Comparison of ENCODE assay signal across 13 mouse cellular contexts in the genomic region with DNA sequence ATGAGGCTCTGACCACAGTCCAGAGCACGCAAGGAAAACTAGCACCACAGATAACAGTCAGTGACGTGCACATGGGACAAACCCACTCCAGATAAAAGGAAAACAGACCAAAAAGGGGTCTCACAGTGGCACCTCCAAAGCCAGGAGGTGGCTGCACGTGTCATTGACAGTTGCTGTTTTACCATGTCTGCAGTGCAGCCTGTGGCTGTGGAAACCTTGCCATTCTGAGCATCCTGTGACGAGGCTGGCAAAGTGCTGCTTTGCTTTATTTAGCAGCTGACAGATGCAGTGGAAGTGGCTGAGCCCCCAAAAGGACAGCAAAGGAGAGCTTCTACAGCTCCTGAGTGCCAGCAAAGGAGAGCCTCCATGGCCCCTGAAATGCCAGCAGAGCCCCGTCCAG.
DNase-seq lines count a peak whose midpoint lies in the region; ATAC-seq and TF ChIP-seq lines count a peak whose summit lies in the region.
"Had no signal": no experiment of that assay in that cellular context is flagged by ENCODE, and none has a peak within 500 bp of the region (broad histone marks: within the 10 kb centered on the region; RNA-seq: fewer than 3 reads in every experiment).

No protein-coding gene starts in this region.

- H3K9ac ChIP-seq in heart, postnatal 0 days (replicated peaks; ENCODE audit: low read depth, low read length) = no peak overlapping the region; the same call in 1 of the 2 replicates
- no peak overlapping the region for H3K9ac ChIP-seq in hindbrain, embryonic 11.5 days (ENCODE audit: low read depth, low read length)
- H3K9ac ChIP-seq: intestine, embryonic 15.5 days; liver, postnatal 0 days had no signal

- H3K9me3 ChIP-seq in heart, postnatal 0 days (replicated peaks; ENCODE audit: control insufficient read depth, low read length) = no peaks in the 10 kb centered on the region
- no peaks in the 10 kb centered on the region for H3K9me3 ChIP-seq in hindbrain, embryonic 11.5 days (ENCODE audit: control insufficient read depth, low read length)
- H3K9me3 ChIP-seq: G1E; intestine, embryonic 15.5 days; midbrain, embryonic 10.5 days had no signal

- ATAC-seq in cerebellum, adult (ENCODE audit: insufficient number of reproducible peaks, low FRiP score, low TSS enrichment) = peak; percentile 47
- peak; percentile 80 for ATAC-seq in heart, postnatal 0 days (ENCODE audit: insufficient read depth, low read depth)
- no peak for ATAC-seq in hindbrain, embryonic 11.5 days (ENCODE audit: low FRiP score)
- ATAC-seq: intestine, embryonic 15.5 days; liver, postnatal 0 days had no signal

- H3K27ac ChIP-seq in heart, postnatal 0 days (ENCODE audit: low read depth) = peak overlapping the region; percentile 90
- H3K27ac ChIP-seq in hindbrain, embryonic 11.5 days (ENCODE audit: low read depth, low read length) = no peak overlapping the region
- H3K27ac ChIP-seq: intestine, embryonic 15.5 days; midbrain, embryonic 10.5 days had no signal

- H3K4me1 ChIP-seq in heart, postnatal 0 days (ENCODE audit: control insufficient read depth, insufficient read depth) = peaks cover 24% of the 10 kb centered on the region; the same call in 1 of the 2 replicates
- H3K4me1 ChIP-seq in hindbrain, embryonic 11.5 days (replicated peaks; ENCODE audit: control insufficient read depth, insufficient read depth, low read length) = no peaks in the 10 kb centered on the region
- H3K4me1 ChIP-seq: intestine, embryonic 15.5 days; midbrain, embryonic 10.5 days had no signal

- H3K4me3 ChIP-seq in heart, postnatal 0 days (ENCODE audit: low read depth, low read length) = no peak overlapping the region
- no peak overlapping the region for H3K4me3 ChIP-seq in hindbrain, embryonic 11.5 days (ENCODE audit: low read depth, low read length)
- H3K4me3 ChIP-seq: intestine, embryonic 15.5 days; midbrain, embryonic 10.5 days had no signal

- H3K27me3 ChIP-seq in heart, postnatal 0 days (ENCODE audit: control insufficient read depth, insufficient read depth, low read length) = no peaks in the 10 kb centered on the region
- H3K27me3 ChIP-seq in hindbrain, embryonic 11.5 days (ENCODE audit: control insufficient read depth, insufficient read depth, low read length) = no peaks in the 10 kb centered on the region
- H3K27me3 ChIP-seq: intestine, embryonic 15.5 days had no signal

- 39% methylated on average over 5 of the region's 5 CpGs for WGBS in heart, postnatal 0 days
- 90% methylated on average over 5 of the region's 5 CpGs for WGBS in hindbrain, embryonic 11.5 days

- H3K4me2 ChIP-seq in heart, postnatal 0 days (ENCODE audit: low read depth, low read length) = no peak overlapping the region
- no peak overlapping the region for H3K4me2 ChIP-seq in hindbrain, embryonic 11.5 days (replicated peaks; ENCODE audit: low read depth, low read length)
- H3K4me2 ChIP-seq: intestine, embryonic 15.5 days had no signal

- no peak for TF ChIP-seq EP300 in heart, postnatal 0 days (IDR thresholded peaks at IDR 0.05; ENCODE audit: low read depth)

- no peak for DNase-seq in cerebellum, postnatal 4 days (ENCODE audit: low spot score in 2 of 2)
- peak; percentile 59 to 79 for DNase-seq in frontal cortex, adult 2 months (ENCODE audit: extremely low spot score in 1 of 2, low spot score in 1 of 2)
- DNase-seq in heart, postnatal 0 days (ENCODE audit: low spot score) = no peak
- peak; percentile 42 for DNase-seq in right cerebral cortex, postnatal 14 days
- DNase-seq in hindbrain, embryonic 11.5 days (ENCODE audit: low spot score) = no peak
- no peak for DNase-seq in spleen, adult 18-20 months
- no peak for DNase-seq in lung, postnatal 25 days (ENCODE audit: low spot score)
- DNase-seq: gastrocnemius, postnatal 36 days; liver, postnatal 0 days had no signal

- peaks cover 27% of the 10 kb centered on the region for H3K36me3 ChIP-seq in heart, postnatal 0 days (replicated peaks; ENCODE audit: control insufficient read depth, insufficient read depth, low read length)
- H3K36me3 ChIP-seq in hindbrain, embryonic 11.5 days (ENCODE audit: control insufficient read depth, insufficient read depth, low read length) = no peaks in the 10 kb centered on the region
- H3K36me3 ChIP-seq: G1E; intestine, embryonic 15.5 days had no signal

- no peak for TF ChIP-seq CTCF in heart, postnatal 0 days (IDR thresholded peaks at IDR 0.05; ENCODE audit: low read depth)

Comparison
In these comparisons a context has a peak if more than half of its experiments do, and no peak if none do; other contexts are left out.
1. DNase-seq: peak in frontal cortex, adult 2 months (2 of 2) and right cerebral cortex, postnatal 14 days (single experiment); none in cerebellum, postnatal 4 days (0 of 2), heart, postnatal 0 days (single experiment), hindbrain, embryonic 11.5 days (single experiment), spleen, adult 18-20 months (0 of 2) and lung, postnatal 25 days (single experiment).